8 mouse cellular contexts compared by ENCODE assay signal in the genomic region with DNA sequence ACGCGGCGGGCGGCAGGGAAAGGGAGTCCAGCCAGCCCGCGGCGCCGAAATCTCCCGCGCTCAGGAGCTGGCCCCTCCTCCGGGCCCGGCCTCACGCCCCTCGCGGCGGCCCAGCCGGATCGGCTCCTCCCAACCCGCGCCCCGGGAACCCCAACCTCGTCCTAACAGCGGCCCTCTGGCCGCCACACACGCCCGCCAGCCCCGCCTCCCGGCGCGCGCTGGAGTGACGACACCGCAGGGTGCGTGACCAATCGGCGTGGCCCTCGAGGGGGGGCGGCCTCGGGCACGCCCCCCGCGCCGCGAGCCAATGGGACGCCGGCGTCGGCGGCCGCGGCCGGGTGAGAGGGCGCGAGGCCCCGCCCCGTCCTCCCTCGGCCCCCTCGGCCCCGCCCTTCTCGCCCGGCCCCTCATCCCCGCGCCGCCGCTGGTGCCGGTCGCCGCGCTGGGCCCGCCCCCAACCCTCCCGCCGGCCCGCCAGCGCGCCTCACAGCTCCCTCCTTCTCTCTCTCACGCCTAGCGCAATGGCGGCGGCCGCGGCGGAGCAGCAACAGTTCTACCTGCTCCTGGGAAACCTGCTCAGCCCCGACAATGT. TPM values are rescaled to one million over a fixed set of nuclear protein-coding genes. Genes with fewer than 3 reads are reported as not detected.
DNase-seq lines count a peak whose midpoint lies in the region; ATAC-seq and TF ChIP-seq lines count a peak whose summit lies in the region.

A gene (plus strand): TSS at position 492 of the 592 bp plus-strand sequence.

- under 1% methylated on average over 70 of the region's 83 CpGs for WGBS in forebrain, embryonic 14.5 days
- under 1% methylated on average over 69 of the region's 83 CpGs for WGBS in neural tube, embryonic 15.5 days

- TF ChIP-seq CTCF in ES-Bruce4 (IDR thresholded peaks at IDR 0.05; ENCODE audit: low read depth, low read length), result no peak

- peak; percentile 91 for ATAC-seq in cerebellum, adult (ENCODE audit: insufficient number of reproducible peaks, low FRiP score, low TSS enrichment)
- peak; percentile 96 for ATAC-seq in forebrain, embryonic 14.5 days
- peak; percentile 95 for ATAC-seq in neural tube, embryonic 15.5 days (ENCODE audit: low FRiP score)

- peak within 1 kb of the TSS; percentile 88 for H3K4me2 ChIP-seq in forebrain, embryonic 14.5 days (ENCODE audit: low read length)
- H3K4me2 ChIP-seq in neural tube, embryonic 15.5 days, result peak within 1 kb of the TSS; percentile 97

- peak within 1 kb of the TSS; percentile 62 for H3K27ac ChIP-seq in ES-Bruce4 (ENCODE audit: insufficient read depth, low read length)
- peak within 1 kb of the TSS; percentile 88 for H3K27ac ChIP-seq in forebrain, embryonic 14.5 days (ENCODE audit: low read depth, low read length)
- peak within 1 kb of the TSS; percentile 90 for H3K27ac ChIP-seq in neural tube, embryonic 15.5 days (replicated peaks)

- no peak for TF ChIP-seq EP300 in ES-Bruce4 (IDR thresholded peaks at IDR 0.05; ENCODE audit: insufficient read depth, low read depth, low read length)

- no peaks in the 10 kb centered on the region for H3K9me3 ChIP-seq in ES-Bruce4 (replicated peaks; ENCODE audit: control insufficient read depth, insufficient read depth, low read length, poor library complexity, severe bottlenecking)
- no peaks in the 10 kb centered on the region for H3K9me3 ChIP-seq in forebrain, embryonic 14.5 days (replicated peaks; ENCODE audit: control insufficient read depth, low read length)
- H3K9me3 ChIP-seq in neural tube, embryonic 15.5 days (replicated peaks), result no peaks in the 10 kb centered on the region

- peak; percentile 97 for DNase-seq in forebrain, embryonic 14.5 days (ENCODE audit: low spot score)
- DNase-seq in heart, postnatal 14 days, result peak; percentile 97 to 99
- peak; percentile 96 for DNase-seq in layer of hippocampus, adult 11-12 months (ENCODE audit: low spot score)
- DNase-seq in lung, adult 18-20 months, result peak; percentile 95 to 97
- DNase-seq in testis, postnatal 14 days (ENCODE audit: low spot score), result peak; percentile 95

- no peak for TF ChIP-seq POLR2A in ES-Bruce4 (IDR thresholded peaks at IDR 0.05; ENCODE audit: insufficient read depth, low read length)

- H3K27me3 ChIP-seq in ES-Bruce4 (ENCODE audit: control insufficient read depth, insufficient read depth, low read length, poor library complexity, severe bottlenecking), result no peaks in the 10 kb centered on the region
- no peaks in the 10 kb centered on the region for H3K27me3 ChIP-seq in forebrain, embryonic 14.5 days (replicated peaks; ENCODE audit: control insufficient read depth, insufficient read depth, low read length)
- H3K27me3 ChIP-seq in neural tube, embryonic 15.5 days (replicated peaks), result no peaks in the 10 kb centered on the region

- peaks cover 11% of the 10 kb centered on the region for H3K36me3 ChIP-seq in ES-Bruce4 (ENCODE audit: control insufficient read depth, insufficient read depth, low read length, poor library complexity, severe bottlenecking)
- no peaks in the 10 kb centered on the region for H3K36me3 ChIP-seq in forebrain, embryonic 14.5 days (ENCODE audit: control insufficient read depth, insufficient read depth, low read length)
- no peaks in the 10 kb centered on the region for H3K36me3 ChIP-seq in neural tube, embryonic 15.5 days

- intact Hi-C loops in heart, postnatal 14 days (cut with DNase I), result loop anchor here (5.0 kb wide), 3 partner anchors 64 to 876 kb away; no protein-coding TSS in a partner anchor

- H3K4me1 ChIP-seq in ES-Bruce4 (ENCODE audit: control insufficient read depth, insufficient read depth, low read length), result peaks cover 2% of the 10 kb centered on the region
- peaks cover 14% of the 10 kb centered on the region for H3K4me1 ChIP-seq in forebrain, embryonic 14.5 days (ENCODE audit: control insufficient read depth, insufficient read depth, low read length)
- H3K4me1 ChIP-seq in neural tube, embryonic 15.5 days, result peaks cover 19% of the 10 kb centered on the region

- H3K4me3 ChIP-seq in ES-Bruce4 (ENCODE audit: low read depth, low read length), result peak within 1 kb of the TSS; percentile 91
- H3K4me3 ChIP-seq in forebrain, embryonic 14.5 days (ENCODE audit: low read depth, low read length), result peak within 1 kb of the TSS; percentile 85
- peak within 1 kb of the TSS; percentile 78 for H3K4me3 ChIP-seq in neural tube, embryonic 15.5 days (replicated peaks)

- H3K9ac ChIP-seq in ES-Bruce4 (ENCODE audit: low read depth, poor library complexity, severe bottlenecking), result peak within 1 kb of the TSS; percentile 100
- peak within 1 kb of the TSS; percentile 86 for H3K9ac ChIP-seq in forebrain, embryonic 14.5 days (ENCODE audit: low read length)
- peak within 1 kb of the TSS; percentile 87 for H3K9ac ChIP-seq in neural tube, embryonic 15.5 days (replicated peaks)

RNA-seq across cellular contexts. Expression of the gene that starts here (rescaled TPM):
- 440 and 468 TPM in 2 replicates for polyA plus RNA-seq in ES-Bruce4 (2011; ENCODE audit: insufficient read depth, insufficient read length, low read depth, missing spikeins)
- 94.2 and 97.2 TPM in 2 replicates for polyA plus RNA-seq in forebrain, embryonic 14.5 days (2014; fragmentation: Nextera tagmentation; extraction: Ambion mirVana)
- total RNA-seq in heart, postnatal 14 days (2021), result 10 to 100 TPM; 79.3 to 81.4 TPM
- polyA plus RNA-seq in neural tube, embryonic 15.5 days (2015; fragmentation: Nextera tagmentation; extraction: Ambion mirVana), result 50.8 and 59.0 TPM in 2 replicates

Comparison
In these comparisons a context has a peak if more than half of its experiments do, and no peak if none do; other contexts are left out.
1. Peak in every context shown above with its lines: DNase-seq, ATAC-seq, H3K4me3 ChIP-seq and H3K27ac ChIP-seq.